Mouse (Mus musculus): Measurements from ENCODE around the gene Samd4b. TPM values are rescaled to one million over a fixed set of nuclear protein-coding genes. Genes with fewer than 3 reads are reported as not detected.
A peak's percentile ranks its signal among the peaks of the same experiment; 100 is the strongest.

Samd4b gene
- polyA plus RNA-seq, 1 experiment from 2014 or later, result 30.5 TPM

- no peaks in the 10 kb centered on the region for H3K9me3 ChIP-seq
- peaks cover 10% of the 10 kb centered on the region for H3K4me1 ChIP-seq (replicated peaks)
- no peak overlapping the region for H3K4me3 ChIP-seq (replicated peaks)
- H3K27me3 ChIP-seq, result no peaks in the 10 kb centered on the region
- peaks cover 73% of the 10 kb centered on the region for H3K36me3 ChIP-seq
- no peak for ATAC-seq (ENCODE audit: insufficient number of reproducible peaks, insufficient read depth, low FRiP score, low TSS enrichment, low read depth)
- no peak overlapping the region for H3K4me2 ChIP-seq
- H3K9ac ChIP-seq (replicated peaks), result no peak overlapping the region
- 90% methylated on average over 10 of the region's 10 CpGs for whole genome bisulfite sequencing
- H3K27ac ChIP-seq, result no peak overlapping the region
Measured at GRCm38 (mm10) chr7:28560856-28561255, 37.1 kb downstream of the Samd4b start.

- Histone ChIP-seq H3K4me3 (replicated peaks) (no peak overlapping the region), H3K4me1 (replicated peaks) (peaks cover 10% of the 10 kb centered on the region), H3K9me3 (no peaks in the 10 kb centered on the region), H3K9ac (replicated peaks) (no peak overlapping the region), H3K27ac (no peak overlapping the region), H3K4me2 (no peak overlapping the region), H3K27me3 (no peaks in the 10 kb centered on the region), H3K36me3 (peaks cover 49% of the 10 kb centered on the region)
- ATAC-seq (ENCODE audit: insufficient number of reproducible peaks, insufficient read depth, low FRiP score, low TSS enrichment, low read depth), result no peak
- WGBS, result 46% methylated on average over 4 of the region's 4 CpGs
Measured at GRCm38 (mm10) chr7:28558486-28558885, 39.5 kb downstream of the Samd4b start.

GRCm38 (mm10) chr7:28557708-28558107 lies 40.2 kb downstream of the Samd4b start:
- H3K27ac ChIP-seq, result peak overlapping the region; percentile 50; the same call in 1 of the 2 replicates

GRCm38 (mm10) chr7:28557069-28557468 lies 40.9 kb downstream of the Samd4b start:
- H3K4me2 ChIP-seq, result no peak overlapping the region
- H3K27ac ChIP-seq, result 0 out of 2 replicates have a peak overlapping the region, but pooled peaks have one; percentile 35
- no peak for ATAC-seq (ENCODE audit: insufficient number of reproducible peaks, insufficient read depth, low FRiP score, low TSS enrichment, low read depth)
- H3K27me3 ChIP-seq, result no peaks in the 10 kb centered on the region
- H3K4me1 ChIP-seq (replicated peaks), result peaks cover 10% of the 10 kb centered on the region
- H3K9ac ChIP-seq (replicated peaks), result no peak overlapping the region
- no peak overlapping the region for H3K4me3 ChIP-seq (replicated peaks)
- H3K36me3 ChIP-seq, result peaks cover 35% of the 10 kb centered on the region
- WGBS, result 65% methylated on average over 5 of the region's 5 CpGs
- peaks cover 11% of the 10 kb centered on the region; the same call in 1 of the 2 replicates for H3K9me3 ChIP-seq

More at GRCm38 (mm10) chr7:28557708-28558107, 40.2 kb downstream of the Samd4b start:
- H3K4me3 ChIP-seq (replicated peaks), result no peak overlapping the region
- WGBS, result 69% methylated on average over 6 of the region's 6 CpGs
- peaks cover 41% of the 10 kb centered on the region for H3K36me3 ChIP-seq
- no peaks in the 10 kb centered on the region for H3K27me3 ChIP-seq
- H3K4me2 ChIP-seq, result no peak overlapping the region
- H3K9ac ChIP-seq (replicated peaks), result no peak overlapping the region
- peak; percentile 56; the same call in 1 of the 2 replicates for ATAC-seq (ENCODE audit: insufficient number of reproducible peaks, insufficient read depth, low FRiP score, low TSS enrichment, low read depth)
- peaks cover 8% of the 10 kb centered on the region; the same call in 1 of the 2 replicates for H3K9me3 ChIP-seq
- peaks cover 10% of the 10 kb centered on the region for H3K4me1 ChIP-seq (replicated peaks)

- Histone ChIP-seq H3K9ac (replicated peaks) (no peak overlapping the region), H3K27ac (0 out of 2 replicates have a peak overlapping the region, but pooled peaks have one; percentile 12), H3K4me2 (no peak overlapping the region), H3K36me3 (peaks cover 28% of the 10 kb centered on the region), H3K4me3 (replicated peaks) (no peak overlapping the region), H3K27me3 (no peaks in the 10 kb centered on the region), H3K4me1 (replicated peaks) (peaks cover 10% of the 10 kb centered on the region), H3K9me3 (peaks cover 11% of the 10 kb centered on the region; the same call in 1 of the 2 replicates)
- no peak for ATAC-seq (ENCODE audit: insufficient number of reproducible peaks, insufficient read depth, low FRiP score, low TSS enrichment, low read depth)
- WGBS, result 21% methylated on average over 5 of the region's 5 CpGs
Measured at GRCm38 (mm10) chr7:28555939-28556535, 41.9 kb downstream of the Samd4b start.

- Histone ChIP-seq H3K4me2 (no peak overlapping the region), H3K9ac (replicated peaks) (no peak overlapping the region), H3K9me3 (peaks cover 14% of the 10 kb centered on the region; the same call in 1 of the 2 replicates), H3K27ac (no peak overlapping the region), H3K4me1 (replicated peaks) (peaks cover 5% of the 10 kb centered on the region), H3K27me3 (peaks cover 4% of the 10 kb centered on the region), H3K4me3 (replicated peaks) (no peak overlapping the region), H3K36me3 (no peaks in the 10 kb centered on the region)
- 90% methylated on average over 6 of the region's 6 CpGs for WGBS
- ATAC-seq (ENCODE audit: insufficient number of reproducible peaks, insufficient read depth, low FRiP score, low TSS enrichment, low read depth), result no peak
Measured at GRCm38 (mm10) chr7:28553076-28553475, 44.9 kb downstream of the Samd4b start.

GRCm38 (mm10) chr7:28547628-28548027 lies 50.3 kb downstream of the Samd4b start:
- Histone ChIP-seq H3K36me3 (no peaks in the 10 kb centered on the region), H3K4me3 (replicated peaks) (no peak overlapping the region), H3K4me2 (no peak overlapping the region), H3K9ac (replicated peaks) (no peak overlapping the region), H3K9me3 (peaks cover 5% of the 10 kb centered on the region; the same call in 1 of the 2 replicates), H3K27me3 (peaks cover 53% of the 10 kb centered on the region), H3K27ac (no peak overlapping the region), H3K4me1 (replicated peaks) (peaks cover 17% of the 10 kb centered on the region)
- no peak for ATAC-seq (ENCODE audit: insufficient number of reproducible peaks, insufficient read depth, low FRiP score, low TSS enrichment, low read depth)
- WGBS, result 70% methylated on average over 6 of the region's 7 CpGs

- ATAC-seq (ENCODE audit: insufficient number of reproducible peaks, insufficient read depth, low FRiP score, low TSS enrichment, low read depth), result no peak
- peak within 1 kb of the TSS; percentile 30 for H3K4me3 ChIP-seq (replicated peaks)
- H3K27me3 ChIP-seq, result peaks cover 53% of the 10 kb centered on the region
- H3K4me2 ChIP-seq, result peak within 1 kb of the TSS; percentile 57
- 0 out of 2 replicates have a peak, but pooled peaks cover 3% of the 10 kb centered on the region for H3K9me3 ChIP-seq
- 8% methylated on average over 5 of the region's 5 CpGs for WGBS
- H3K9ac ChIP-seq (replicated peaks), result 0 out of 2 replicates have a peak within 1 kb of the TSS, but pooled peaks have one; percentile 34
- H3K4me1 ChIP-seq (replicated peaks), result peaks cover 17% of the 10 kb centered on the region
- no peak within 1 kb of the TSS for H3K27ac ChIP-seq
- H3K36me3 ChIP-seq, result no peaks in the 10 kb centered on the region
Measured at GRCm38 (mm10) chr7:28547154-28547553, 50.8 kb downstream of the Samd4b start, which contains the start of gene Nccrp1. Gene Nccrp1, minus strand, starts transcription at chr7:28547254.

- under 1% methylated on average over 22 of the region's 22 CpGs for WGBS
- H3K36me3 ChIP-seq, result no peaks in the 10 kb centered on the region
- H3K4me2 ChIP-seq, result peak overlapping the region; percentile 57
- no peak overlapping the region for H3K27ac ChIP-seq
- peak overlapping the region; percentile 30 for H3K4me3 ChIP-seq (replicated peaks)
- 0 out of 2 replicates have a peak, but pooled peaks cover 3% of the 10 kb centered on the region for H3K9me3 ChIP-seq
- peaks cover 53% of the 10 kb centered on the region for H3K27me3 ChIP-seq
- 0 out of 2 replicates have a peak overlapping the region, but pooled peaks have one; percentile 34 for H3K9ac ChIP-seq (replicated peaks)
- no peak for ATAC-seq (ENCODE audit: insufficient number of reproducible peaks, insufficient read depth, low FRiP score, low TSS enrichment, low read depth)
- peaks cover 17% of the 10 kb centered on the region for H3K4me1 ChIP-seq (replicated peaks)
Measured at GRCm38 (mm10) chr7:28546649-28547048, 51.3 kb downstream of the Samd4b start.

GRCm38 (mm10) chr7:28545891-28546210 lies 52.1 kb downstream of the Samd4b start:
- ATAC-seq (ENCODE audit: insufficient number of reproducible peaks, insufficient read depth, low FRiP score, low TSS enrichment, low read depth), result no peak
- H3K36me3 ChIP-seq, result no peaks in the 10 kb centered on the region
- H3K27ac ChIP-seq, result no peak overlapping the region
- 0 out of 2 replicates have a peak, but pooled peaks cover 3% of the 10 kb centered on the region for H3K9me3 ChIP-seq
- peaks cover 17% of the 10 kb centered on the region for H3K4me1 ChIP-seq (replicated peaks)
- H3K4me3 ChIP-seq (replicated peaks), result no peak overlapping the region
- 45% methylated on average over 7 of the region's 7 CpGs for WGBS
- H3K4me2 ChIP-seq, result no peak overlapping the region
- H3K9ac ChIP-seq (replicated peaks), result no peak overlapping the region
- peaks cover 53% of the 10 kb centered on the region for H3K27me3 ChIP-seq

GRCm38 (mm10) chr7:28545048-28545890 lies 52.7 kb downstream of the Samd4b start:
- Histone ChIP-seq H3K4me1 (replicated peaks) (peaks cover 17% of the 10 kb centered on the region), H3K27ac (no peak overlapping the region), H3K36me3 (no peaks in the 10 kb centered on the region), H3K4me2 (no peak overlapping the region), H3K4me3 (replicated peaks) (no peak overlapping the region), H3K27me3 (peaks cover 53% of the 10 kb centered on the region), H3K9ac (replicated peaks) (no peak overlapping the region), H3K9me3 (0 out of 2 replicates have a peak, but pooled peaks cover 3% of the 10 kb centered on the region)
- ATAC-seq (ENCODE audit: insufficient number of reproducible peaks, insufficient read depth, low FRiP score, low TSS enrichment, low read depth), result 0 out of 2 replicates have a peak, but pooled peaks have one; percentile 28
- WGBS, result 23% methylated on average over 14 of the region's 14 CpGs

Measured in limb, embryonic 12.5 days (tissue).